23 mouse cellular contexts compared by ENCODE assay signal in the genomic region with DNA sequence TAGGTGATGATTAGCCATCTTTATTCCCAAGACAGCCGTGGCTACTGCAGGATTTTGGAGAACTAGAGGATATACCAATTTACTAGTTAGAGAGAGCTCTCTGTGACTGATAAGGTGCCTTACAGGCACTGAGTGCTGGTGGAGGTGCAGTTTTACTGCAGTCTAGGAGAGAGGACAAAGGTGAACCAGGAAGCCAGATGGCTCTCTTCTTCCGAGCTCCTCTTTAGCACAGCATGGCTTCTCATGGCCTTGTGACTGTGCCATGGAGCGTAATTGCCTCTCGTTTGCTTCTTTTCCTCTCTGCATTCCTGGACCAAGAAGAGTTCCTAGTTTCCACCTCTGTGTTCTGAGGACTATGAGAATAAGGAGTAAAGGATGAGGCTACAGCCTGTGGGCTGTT.
A peak's percentile ranks its signal among the peaks of the same experiment; 100 is the strongest.
DNase-seq lines count a peak whose midpoint lies in the region; ATAC-seq and TF ChIP-seq lines count a peak whose summit lies in the region.
"Had no signal": no experiment of that assay in that cellular context is flagged by ENCODE, and none has a peak within 500 bp of the region (broad histone marks: within the 10 kb centered on the region; RNA-seq: fewer than 3 reads in every experiment).

No protein-coding gene starts in this region.

- H3K4me3 ChIP-seq in heart, adult 2 months, result no peak overlapping the region
- no peak overlapping the region for H3K4me3 ChIP-seq in liver, postnatal 0 days (ENCODE audit: low read depth, low read length)
- H3K4me3 ChIP-seq in kidney, embryonic 15.5 days (replicated peaks), result no peak overlapping the region
- H3K4me3 ChIP-seq: embryonic facial prominence, embryonic 12.5 days; hindbrain, embryonic 13.5 days; left cerebral cortex, adult 2 months; midbrain, embryonic 15.5 days; neural tube, embryonic 13.5 days had no signal

- no peak for TF ChIP-seq EP300 in heart, adult 2 months (IDR thresholded peaks at IDR 0.05; ENCODE audit: insufficient read depth, low read depth, low read length)
- no peak for TF ChIP-seq EP300 in liver, postnatal 0 days (IDR thresholded peaks at IDR 0.05; ENCODE audit: low read depth)

- no peaks in the 10 kb centered on the region for H3K9me3 ChIP-seq in liver, postnatal 0 days (ENCODE audit: low read length)
- no peaks in the 10 kb centered on the region for H3K9me3 ChIP-seq in kidney, embryonic 15.5 days (replicated peaks)
- H3K9me3 ChIP-seq: embryonic facial prominence, embryonic 12.5 days; hindbrain, embryonic 13.5 days; midbrain, embryonic 15.5 days; neural tube, embryonic 13.5 days had no signal

- TF ChIP-seq POLR2A in heart, adult 2 months (IDR thresholded peaks at IDR 0.05; ENCODE audit: insufficient read depth, low read depth, low read length), result no peak

- H3K9ac ChIP-seq in heart, adult 2 months (ENCODE audit: low read depth, low read length), result no peak overlapping the region
- no peak overlapping the region for H3K9ac ChIP-seq in liver, postnatal 0 days (replicated peaks)
- no peak overlapping the region for H3K9ac ChIP-seq in kidney, embryonic 15.5 days
- H3K9ac ChIP-seq: embryonic facial prominence, embryonic 12.5 days; hindbrain, embryonic 13.5 days; midbrain, embryonic 15.5 days; neural tube, embryonic 13.5 days had no signal

- WGBS in heart, adult 2 months, result 87% methylated on average over 4 of the region's 4 CpGs
- WGBS in large intestine, adult 2 months, result 32% methylated on average over 4 of the region's 4 CpGs
- WGBS in liver, postnatal 0 days (ENCODE audit: insufficient replicate concordance), result 77% methylated on average over 4 of the region's 4 CpGs
- 61% methylated on average over 4 of the region's 4 CpGs for WGBS in kidney, embryonic 15.5 days

- DNase-seq in heart, adult 11 months, result peak; percentile 48
- no peak for DNase-seq in heart, adult 2 months
- peak; percentile 51 to 72 for DNase-seq in cerebellum, adult 18-20 months
- peak; percentile 37 to 61 for DNase-seq in cerebellum, postnatal 14 days
- peak; percentile 63 for DNase-seq in large intestine, adult 2 months (ENCODE audit: low read depth, low spot score)
- no peak for DNase-seq in liver, postnatal 0 days
- DNase-seq in kidney, adult 9 months, result no peak
- DNase-seq: adrenal gland, postnatal 25 days; gastrocnemius, postnatal 10 days; heart, postnatal 36 days; right cerebral cortex, adult 18-20 months; right cerebral cortex, postnatal 4 days; thymus, adult 18-20 months had no signal

- no peaks in the 10 kb centered on the region for H3K27me3 ChIP-seq in heart, adult 2 months (ENCODE audit: control insufficient read depth, insufficient read depth, low read length)
- H3K27me3 ChIP-seq in liver, postnatal 0 days (ENCODE audit: insufficient read depth, low read length), result no peaks in the 10 kb centered on the region
- H3K27me3 ChIP-seq in kidney, embryonic 15.5 days, result no peaks in the 10 kb centered on the region
- H3K27me3 ChIP-seq: embryonic facial prominence, embryonic 12.5 days; hindbrain, embryonic 13.5 days; midbrain, embryonic 15.5 days; neural tube, embryonic 13.5 days had no signal

- ATAC-seq in liver, postnatal 0 days, result no peak
- ATAC-seq in kidney, embryonic 15.5 days (replicated peaks; ENCODE audit: low FRiP score), result no peak
- ATAC-seq: CD4-positive, CD25-positive, alpha-beta regulatory T cell, adult 4 months; lung, postnatal 0 days; midbrain, embryonic 15.5 days had no signal

- H3K27ac ChIP-seq in heart, adult 2 months, result no peak overlapping the region
- H3K27ac ChIP-seq in liver, postnatal 0 days (ENCODE audit: low read depth), result no peak overlapping the region
- no peak overlapping the region for H3K27ac ChIP-seq in kidney, embryonic 15.5 days
- H3K27ac ChIP-seq: embryonic facial prominence, embryonic 12.5 days; hindbrain, embryonic 13.5 days; kidney, postnatal 0 days; left cerebral cortex, adult 2 months; macrophage; midbrain, embryonic 15.5 days; neural tube, embryonic 13.5 days had no signal

- no peaks in the 10 kb centered on the region for H3K36me3 ChIP-seq in heart, adult 2 months (ENCODE audit: control insufficient read depth, insufficient read depth, low read length)
- no peaks in the 10 kb centered on the region for H3K36me3 ChIP-seq in liver, postnatal 0 days (replicated peaks; ENCODE audit: insufficient read depth, low read length)
- no peaks in the 10 kb centered on the region for H3K36me3 ChIP-seq in kidney, embryonic 15.5 days
- H3K36me3 ChIP-seq: embryonic facial prominence, embryonic 12.5 days; hindbrain, embryonic 13.5 days; midbrain, embryonic 15.5 days; neural tube, embryonic 13.5 days had no signal

- H3K79me2 ChIP-seq in heart, adult 2 months (replicated peaks; ENCODE audit: control insufficient read depth, insufficient read depth, low read length), result no peaks in the 10 kb centered on the region

- H3K4me2 ChIP-seq in liver, postnatal 0 days (ENCODE audit: low read depth, low read length), result no peak overlapping the region
- no peak overlapping the region for H3K4me2 ChIP-seq in kidney, embryonic 15.5 days
- H3K4me2 ChIP-seq: embryonic facial prominence, embryonic 12.5 days; hindbrain, embryonic 13.5 days; midbrain, embryonic 15.5 days; neural tube, embryonic 13.5 days had no signal

- H3K4me1 ChIP-seq in heart, adult 2 months (ENCODE audit: control insufficient read depth, insufficient read depth, low read length), result peaks cover 5% of the 10 kb centered on the region
- H3K4me1 ChIP-seq in liver, postnatal 0 days (ENCODE audit: insufficient read depth), result no peaks in the 10 kb centered on the region
- peaks cover 20% of the 10 kb centered on the region; the same call in 1 of the 2 replicates for H3K4me1 ChIP-seq in kidney, embryonic 15.5 days
- H3K4me1 ChIP-seq: embryonic facial prominence, embryonic 12.5 days; hindbrain, embryonic 13.5 days; midbrain, embryonic 15.5 days; neural tube, embryonic 13.5 days had no signal

- no peak for TF ChIP-seq CTCF in heart, adult 2 months (IDR thresholded peaks at IDR 0.05)
- TF ChIP-seq CTCF in liver, postnatal 0 days (IDR thresholded peaks at IDR 0.05; ENCODE audit: low read depth), result no peak

- intact Hi-C loops in heart, adult 2 months (cut with DNase I), result no loop called here

Comparison
In these comparisons a context has a peak if more than half of its experiments do, and no peak if none do; other contexts are left out.
1. DNase-seq: peak in heart, adult 11 months (single experiment), cerebellum, adult 18-20 months (2 of 2), cerebellum, postnatal 14 days (2 of 2) and large intestine, adult 2 months (single experiment); none in heart, adult 2 months (0 of 2), liver, postnatal 0 days (single experiment) and kidney, adult 9 months (single experiment).